Mouse (Mus musculus): ENCODE data around the gene Ybx1. TPM values are rescaled to one million over a fixed set of nuclear protein-coding genes. Genes with fewer than 3 reads are reported as not detected.

The Ybx1 gene
- total RNA-seq (2014; rRNA removed; ENCODE audit: low replicate concordance), result 292 and 309 TPM in 2 replicates
- polyA plus RNA-seq (2015; fragmentation: Nextera tagmentation; extraction: Ambion mirVana), result 515 and 546 TPM in 2 replicates

DNA sequence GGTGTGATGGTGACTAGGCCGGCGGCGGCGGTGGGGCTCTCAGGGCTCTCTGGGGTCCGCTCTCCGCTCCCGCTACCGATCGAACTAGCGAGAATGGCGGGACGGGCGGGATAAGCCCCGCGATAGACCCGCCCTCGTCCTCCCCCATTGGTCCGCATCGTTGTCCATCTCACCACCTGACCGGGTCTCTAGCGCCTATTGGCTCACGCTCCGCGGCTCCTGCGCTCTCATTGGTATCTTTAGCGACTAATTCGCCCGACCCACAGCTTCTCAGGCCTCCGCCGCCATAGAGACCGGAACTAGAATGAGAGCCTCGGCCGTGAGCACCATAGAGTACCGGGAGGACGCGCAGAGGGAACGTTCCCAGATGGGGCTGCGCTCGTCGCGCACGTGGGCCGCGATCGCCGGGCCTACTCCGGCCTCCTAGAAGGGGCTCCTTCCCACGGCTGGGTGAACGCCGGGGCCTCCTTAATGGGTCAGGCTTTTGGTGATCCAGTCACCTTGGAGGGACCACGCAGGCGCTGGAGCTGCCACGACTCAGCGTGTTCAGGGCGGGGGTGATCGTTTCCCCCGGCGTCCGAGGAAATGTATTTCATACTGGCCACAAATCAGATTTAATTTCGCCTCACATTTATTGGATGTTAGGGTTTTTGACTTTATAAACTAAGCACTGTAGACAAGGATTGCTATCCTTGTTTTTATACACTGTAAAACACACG lies at the start of gene Ybx1:
Gene Ybx1 (minus strand): TSS at position 190 of the 719 bp plus-strand sequence.
- under 1% methylated on average over 61 of the region's 61 CpGs for WGBS
- Histone ChIP-seq H3K9me3 (replicated peaks; ENCODE audit: control insufficient read depth, low read length) (no peaks in the 10 kb centered on the region), H3K27ac (ENCODE audit: low read depth) (peak within 1 kb of the TSS; percentile 89), H3K4me1 (ENCODE audit: control insufficient read depth, insufficient read depth) (peaks cover 11% of the 10 kb centered on the region), H3K9ac (replicated peaks; ENCODE audit: low read depth, low read length) (peak within 1 kb of the TSS; percentile 88), H3K4me3 (ENCODE audit: low read depth, low read length) (peak within 1 kb of the TSS; percentile 91), H3K36me3 (replicated peaks; ENCODE audit: control insufficient read depth, insufficient read depth, low read length) (0 out of 2 replicates have a peak, but pooled peaks cover 4% of the 10 kb centered on the region), H3K27me3 (ENCODE audit: control insufficient read depth, insufficient read depth, low read length) (no peaks in the 10 kb centered on the region), H3K4me2 (ENCODE audit: low read depth, low read length) (peak within 1 kb of the TSS; percentile 87)
- TF ChIP-seq CTCF (IDR thresholded peaks at IDR 0.05; ENCODE audit: low read depth) (no peak), EP300 (IDR thresholded peaks at IDR 0.05; ENCODE audit: low read depth) (peak; percentile 83; the same call in 1 of the 2 replicates)
- ATAC-seq (ENCODE audit: insufficient read depth, low read depth), result peak; percentile 99
- peak; percentile 99 for DNase-seq (ENCODE audit: low spot score)

DNA sequence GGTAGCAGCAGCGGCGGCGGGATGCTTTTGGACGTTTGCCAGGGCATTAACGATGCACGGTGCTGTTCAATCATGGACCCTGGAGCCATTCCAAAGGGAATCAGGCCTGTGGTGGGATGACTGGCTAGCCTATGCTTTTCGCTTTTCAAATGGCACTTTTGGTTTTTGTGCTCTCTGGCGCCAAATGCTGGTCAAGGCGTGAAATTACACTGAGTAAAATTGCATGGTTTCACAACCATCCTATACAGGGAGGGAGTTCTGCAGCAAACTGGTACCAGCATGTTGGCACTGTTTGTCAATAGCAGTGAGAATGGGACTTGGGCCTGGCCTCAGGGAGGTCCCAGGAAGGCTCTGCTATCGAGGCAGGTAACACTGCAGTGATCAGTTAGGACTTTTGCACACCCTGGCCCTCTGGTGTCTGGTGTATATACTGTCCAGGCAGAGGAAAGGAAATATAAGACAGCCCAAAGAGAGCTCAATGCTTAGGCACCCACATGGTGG lies 44.5 kb upstream of the Ybx1 start:
- Histone ChIP-seq H3K36me3 (replicated peaks; ENCODE audit: control insufficient read depth, insufficient read depth, low read length) (no peaks in the 10 kb centered on the region), H3K27ac (ENCODE audit: low read depth) (no peak overlapping the region), H3K4me3 (ENCODE audit: low read depth, low read length) (no peak overlapping the region), H3K27me3 (ENCODE audit: control insufficient read depth, insufficient read depth, low read length) (no peaks in the 10 kb centered on the region), H3K4me1 (ENCODE audit: control insufficient read depth, insufficient read depth) (no peaks in the 10 kb centered on the region), H3K9me3 (replicated peaks; ENCODE audit: control insufficient read depth, low read length) (no peaks in the 10 kb centered on the region), H3K4me2 (ENCODE audit: low read depth, low read length) (no peak overlapping the region), H3K9ac (replicated peaks; ENCODE audit: low read depth, low read length) (no peak overlapping the region)
- 2% methylated on average over 10 of the region's 10 CpGs for WGBS
- DNase-seq (ENCODE audit: low spot score), result peak; percentile 39
- no peak for ATAC-seq (ENCODE audit: insufficient read depth, low read depth)
- TF ChIP-seq CTCF (IDR thresholded peaks at IDR 0.05; ENCODE audit: low read depth) (peak; percentile 69), EP300 (IDR thresholded peaks at IDR 0.05; ENCODE audit: low read depth) (no peak)

DNA sequence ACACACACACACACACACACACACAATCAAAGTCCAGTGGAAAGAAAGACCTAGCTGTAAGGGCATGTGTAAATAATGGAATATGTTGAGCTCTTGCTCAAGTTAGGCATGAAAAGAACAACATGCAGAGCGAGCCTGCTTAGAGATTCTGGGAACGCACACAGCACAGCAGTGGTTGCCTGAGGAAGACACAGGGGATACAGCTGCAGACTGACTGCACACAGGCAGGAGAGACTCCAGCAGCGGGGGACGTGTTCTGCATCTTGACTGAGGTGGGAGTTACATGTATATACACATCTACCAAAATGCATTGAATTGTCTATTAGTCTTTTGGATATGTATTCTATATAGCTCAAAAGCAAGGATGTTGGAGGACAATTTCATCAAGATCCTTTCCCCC lies 44.0 kb upstream of the Ybx1 start:
- ATAC-seq (ENCODE audit: insufficient read depth, low read depth) (no peak), DNase-seq (ENCODE audit: low spot score) (no peak)
- H3K27me3 ChIP-seq (ENCODE audit: control insufficient read depth, insufficient read depth, low read length), result no peaks in the 10 kb centered on the region
- 78% methylated on average over 4 of the region's 4 CpGs for WGBS
- no peak overlapping the region for H3K27ac ChIP-seq (ENCODE audit: low read depth)
- H3K4me3 ChIP-seq (ENCODE audit: low read depth, low read length), result no peak overlapping the region
- no peak overlapping the region for H3K4me2 ChIP-seq (ENCODE audit: low read depth, low read length)
- no peak for TF ChIP-seq EP300 (IDR thresholded peaks at IDR 0.05; ENCODE audit: low read depth)
- no peak for TF ChIP-seq CTCF (IDR thresholded peaks at IDR 0.05; ENCODE audit: low read depth)
- H3K9me3 ChIP-seq (replicated peaks; ENCODE audit: control insufficient read depth, low read length), result no peaks in the 10 kb centered on the region
- no peaks in the 10 kb centered on the region for H3K36me3 ChIP-seq (replicated peaks; ENCODE audit: control insufficient read depth, insufficient read depth, low read length)
- no peak overlapping the region for H3K9ac ChIP-seq (replicated peaks; ENCODE audit: low read depth, low read length)
- H3K4me1 ChIP-seq (ENCODE audit: control insufficient read depth, insufficient read depth), result no peaks in the 10 kb centered on the region

- ATAC-seq (ENCODE audit: insufficient read depth, low read depth) (no peak), DNase-seq (ENCODE audit: low spot score) (no peak)
- H3K27me3 ChIP-seq (ENCODE audit: control insufficient read depth, insufficient read depth, low read length), result no peaks in the 10 kb centered on the region
- 76% methylated on average over 6 of the region's 6 CpGs for WGBS
- H3K36me3 ChIP-seq (replicated peaks; ENCODE audit: control insufficient read depth, insufficient read depth, low read length), result no peaks in the 10 kb centered on the region
- no peak for TF ChIP-seq EP300 (IDR thresholded peaks at IDR 0.05; ENCODE audit: low read depth)
- no peaks in the 10 kb centered on the region for H3K4me1 ChIP-seq (ENCODE audit: control insufficient read depth, insufficient read depth)
- H3K4me3 ChIP-seq (ENCODE audit: low read depth, low read length), result no peak overlapping the region
- no peak overlapping the region for H3K9ac ChIP-seq (replicated peaks; ENCODE audit: low read depth, low read length)
- H3K9me3 ChIP-seq (replicated peaks; ENCODE audit: control insufficient read depth, low read length), result no peaks in the 10 kb centered on the region
- H3K4me2 ChIP-seq (ENCODE audit: low read depth, low read length), result no peak overlapping the region
- H3K27ac ChIP-seq (ENCODE audit: low read depth), result no peak overlapping the region
Observed at GRCm38 (mm10) chr4:119333487-119333886, 39.1 kb upstream of the Ybx1 start.

GRCm38 (mm10) chr4:119320896-119321550 lies 26.6 kb upstream of the Ybx1 start:
- ATAC-seq (ENCODE audit: insufficient read depth, low read depth) (peak; percentile 9; the same call in 1 of the 2 replicates), DNase-seq (ENCODE audit: low spot score) (no peak)
- H3K27me3 ChIP-seq (ENCODE audit: control insufficient read depth, insufficient read depth, low read length), result no peaks in the 10 kb centered on the region
- peak overlapping the region; percentile 83 for H3K27ac ChIP-seq (ENCODE audit: low read depth)
- WGBS, result 30% methylated on average over 10 of the region's 10 CpGs
- peaks cover 13% of the 10 kb centered on the region for H3K4me1 ChIP-seq (ENCODE audit: control insufficient read depth, insufficient read depth)
- peaks cover 22% of the 10 kb centered on the region for H3K36me3 ChIP-seq (replicated peaks; ENCODE audit: control insufficient read depth, insufficient read depth, low read length)
- 0 out of 2 replicates have a peak overlapping the region, but pooled peaks have one; percentile 44 for H3K9ac ChIP-seq (replicated peaks; ENCODE audit: low read depth, low read length)
- H3K4me3 ChIP-seq (ENCODE audit: low read depth, low read length), result peak overlapping the region; percentile 62
- H3K9me3 ChIP-seq (replicated peaks; ENCODE audit: control insufficient read depth, low read length), result no peaks in the 10 kb centered on the region
- TF ChIP-seq CTCF (IDR thresholded peaks at IDR 0.05; ENCODE audit: low read depth) (no peak), EP300 (IDR thresholded peaks at IDR 0.05; ENCODE audit: low read depth) (no peak)
- H3K4me2 ChIP-seq (ENCODE audit: low read depth, low read length), result peak overlapping the region; percentile 93

Data from heart, postnatal 0 days (tissue).